Mouse (Mus musculus): ENCODE measurements around the gene Phlpp2. TPM values are rescaled to one million over a fixed set of nuclear protein-coding genes. Genes with fewer than 3 reads are reported as not detected.

The Phlpp2 gene
- polyA plus RNA-seq, 1 experiment from 2014 or later, result 1.8 TPM

GRCm38 (mm10) chr8:109906907-109907306, 38.6 kb downstream of the Phlpp2 start:
- no peak for DNase-seq (ENCODE audit: low spot score)
- Histone ChIP-seq H3K9ac (ENCODE audit: low read depth, low read length) (no peak overlapping the region), H3K4me2 (ENCODE audit: low read length) (no peak overlapping the region), H3K4me1 (replicated peaks; ENCODE audit: insufficient read depth, low read length) (no peaks in the 10 kb centered on the region), H3K27ac (no peak overlapping the region), H3K27me3 (ENCODE audit: insufficient read depth, low read length) (no peaks in the 10 kb centered on the region), H3K36me3 (ENCODE audit: insufficient read depth, low read length) (peaks cover 13% of the 10 kb centered on the region), H3K9me3 (replicated peaks; ENCODE audit: low read length) (no peaks in the 10 kb centered on the region), H3K4me3 (replicated peaks; ENCODE audit: low read depth, low read length) (no peak overlapping the region)
- WGBS, result 98% methylated on average over 3 of the region's 3 CpGs
- no peak for ATAC-seq (replicated peaks; ENCODE audit: low FRiP score, low read depth)
- no peak for TF ChIP-seq CTCF (IDR thresholded peaks at IDR 0.05; ENCODE audit: low read depth)

- WGBS, result 93% methylated on average over 4 of the region's 4 CpGs
- TF ChIP-seq CTCF (IDR thresholded peaks at IDR 0.05; ENCODE audit: low read depth), result no peak
- Histone ChIP-seq H3K4me3 (replicated peaks; ENCODE audit: low read depth, low read length) (no peak overlapping the region), H3K9ac (ENCODE audit: low read depth, low read length) (no peak overlapping the region), H3K27me3 (ENCODE audit: insufficient read depth, low read length) (no peaks in the 10 kb centered on the region), H3K27ac (no peak overlapping the region), H3K36me3 (ENCODE audit: insufficient read depth, low read length) (peaks cover 18% of the 10 kb centered on the region), H3K9me3 (replicated peaks; ENCODE audit: low read length) (no peaks in the 10 kb centered on the region), H3K4me2 (ENCODE audit: low read length) (no peak overlapping the region), H3K4me1 (replicated peaks; ENCODE audit: insufficient read depth, low read length) (no peaks in the 10 kb centered on the region)
- DNase-seq (ENCODE audit: low spot score), result no peak
- ATAC-seq (replicated peaks; ENCODE audit: low FRiP score, low read depth), result no peak
These were observed 39.0 kb downstream of the Phlpp2 start for GRCm38 (mm10) chr8:109907376-109907775.

- ATAC-seq (replicated peaks; ENCODE audit: low FRiP score, low read depth), result 0 out of 2 replicates have a peak, but pooled peaks have one; percentile 10
- peak; percentile 73 for DNase-seq (ENCODE audit: low spot score)
These were observed 48.9 kb downstream of the Phlpp2 start for GRCm38 (mm10) chr8:109917277-109917676.

GRCm38 (mm10) chr8:109920406-109921390, 52.4 kb downstream of the Phlpp2 start:
- Histone ChIP-seq H3K4me1 (replicated peaks; ENCODE audit: insufficient read depth, low read length) (no peaks in the 10 kb centered on the region), H3K36me3 (ENCODE audit: insufficient read depth, low read length) (peaks cover 12% of the 10 kb centered on the region), H3K4me2 (ENCODE audit: low read length) (no peak overlapping the region), H3K27me3 (ENCODE audit: insufficient read depth, low read length) (no peaks in the 10 kb centered on the region), H3K4me3 (replicated peaks; ENCODE audit: low read depth, low read length) (no peak overlapping the region), H3K9me3 (replicated peaks; ENCODE audit: low read length) (no peaks in the 10 kb centered on the region), H3K27ac (no peak overlapping the region), H3K9ac (ENCODE audit: low read depth, low read length) (no peak overlapping the region)
- DNase-seq (ENCODE audit: low spot score) (no peak), ATAC-seq (replicated peaks; ENCODE audit: low FRiP score, low read depth) (no peak)
- no peak for TF ChIP-seq CTCF (IDR thresholded peaks at IDR 0.05; ENCODE audit: low read depth)
- 67% methylated on average over 8 of the region's 8 CpGs for WGBS

More at GRCm38 (mm10) chr8:109917277-109917676, 48.9 kb downstream of the Phlpp2 start:
- Histone ChIP-seq H3K4me2 (ENCODE audit: low read length) (no peak overlapping the region), H3K36me3 (ENCODE audit: insufficient read depth, low read length) (peaks cover 31% of the 10 kb centered on the region), H3K4me1 (replicated peaks; ENCODE audit: insufficient read depth, low read length) (no peaks in the 10 kb centered on the region), H3K9me3 (replicated peaks; ENCODE audit: low read length) (no peaks in the 10 kb centered on the region), H3K9ac (ENCODE audit: low read depth, low read length) (no peak overlapping the region), H3K27ac (no peak overlapping the region), H3K4me3 (replicated peaks; ENCODE audit: low read depth, low read length) (no peak overlapping the region), H3K27me3 (ENCODE audit: insufficient read depth, low read length) (no peaks in the 10 kb centered on the region)
- peak; percentile 81 for TF ChIP-seq CTCF (IDR thresholded peaks at IDR 0.05; ENCODE audit: low read depth)
- 45% methylated on average over 4 of the region's 4 CpGs for WGBS

GRCm38 (mm10) chr8:109941606-109942360, 73.4 kb downstream of the Phlpp2 start:
- Histone ChIP-seq H3K9ac (ENCODE audit: low read depth, low read length) (no peak overlapping the region), H3K27ac (no peak overlapping the region), H3K27me3 (ENCODE audit: insufficient read depth, low read length) (no peaks in the 10 kb centered on the region), H3K4me3 (replicated peaks; ENCODE audit: low read depth, low read length) (no peak overlapping the region), H3K4me1 (replicated peaks; ENCODE audit: insufficient read depth, low read length) (peaks cover 8% of the 10 kb centered on the region; the same call in 1 of the 2 replicates), H3K4me2 (ENCODE audit: low read length) (no peak overlapping the region), H3K36me3 (ENCODE audit: insufficient read depth, low read length) (peaks cover 9% of the 10 kb centered on the region; the same call in 1 of the 2 replicates), H3K9me3 (replicated peaks; ENCODE audit: low read length) (no peaks in the 10 kb centered on the region)
- no peak for TF ChIP-seq CTCF (IDR thresholded peaks at IDR 0.05; ENCODE audit: low read depth)
- DNase-seq (ENCODE audit: low spot score) (peak; percentile 61), ATAC-seq (replicated peaks; ENCODE audit: low FRiP score, low read depth) (no peak)
- 49% methylated on average over 2 of the region's 2 CpGs for WGBS

GRCm38 (mm10) chr8:109945153-109945632, 76.9 kb downstream of the Phlpp2 start:
- Histone ChIP-seq H3K4me1 (replicated peaks; ENCODE audit: insufficient read depth, low read length) (peaks cover 17% of the 10 kb centered on the region; the same call in 1 of the 2 replicates), H3K27me3 (ENCODE audit: insufficient read depth, low read length) (no peaks in the 10 kb centered on the region), H3K9me3 (replicated peaks; ENCODE audit: low read length) (no peaks in the 10 kb centered on the region), H3K27ac (peak overlapping the region; percentile 64; the same call in 1 of the 2 replicates), H3K4me2 (ENCODE audit: low read length) (no peak overlapping the region), H3K4me3 (replicated peaks; ENCODE audit: low read depth, low read length) (no peak overlapping the region), H3K9ac (ENCODE audit: low read depth, low read length) (no peak overlapping the region), H3K36me3 (ENCODE audit: insufficient read depth, low read length) (peaks cover 2% of the 10 kb centered on the region; the same call in 1 of the 2 replicates)
- DNase-seq (ENCODE audit: low spot score) (peak; percentile 66), ATAC-seq (replicated peaks; ENCODE audit: low FRiP score, low read depth) (peak; percentile 63; the same call in 1 of the 2 replicates)
- TF ChIP-seq CTCF (IDR thresholded peaks at IDR 0.05; ENCODE audit: low read depth), result no peak
- WGBS, result 15% methylated on average over 9 of the region's 9 CpGs

Data from kidney, postnatal 0 days (tissue).